Comparison of ENCODE assay signal across 25 mouse cellular contexts in the genomic region with DNA sequence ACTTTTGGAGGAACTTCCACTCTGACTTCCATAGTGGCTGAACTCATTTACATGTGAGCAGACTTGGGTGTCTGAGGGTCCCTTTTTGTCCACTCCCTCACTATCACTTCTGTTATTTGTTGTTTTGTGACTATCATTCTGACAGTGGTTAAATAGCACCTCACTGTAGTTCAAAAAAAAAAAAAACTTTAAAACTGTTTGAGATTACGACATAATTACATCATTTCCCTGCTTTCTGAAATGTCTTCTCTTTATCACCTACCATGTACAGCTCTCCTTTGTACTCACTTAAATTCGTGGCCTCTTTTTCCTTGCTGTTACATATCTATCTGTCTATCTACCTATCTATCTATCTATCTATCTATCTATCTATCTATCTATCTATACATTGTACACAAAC. TPM values are rescaled to one million over a fixed set of nuclear protein-coding genes. Genes with fewer than 3 reads are reported as not detected.
DNase-seq lines count a peak whose midpoint lies in the region; ATAC-seq and TF ChIP-seq lines count a peak whose summit lies in the region.
"Had no signal": no experiment of that assay in that cellular context is flagged by ENCODE, and none has a peak within 500 bp of the region (broad histone marks: within the 10 kb centered on the region; RNA-seq: fewer than 3 reads in every experiment).

No protein-coding gene starts in this region.

- no peak overlapping the region for H3K9ac ChIP-seq in midbrain, embryonic 11.5 days (ENCODE audit: low read length)
- no peak overlapping the region for H3K9ac ChIP-seq in midbrain, embryonic 16.5 days (ENCODE audit: low read depth, low read length)
- no peak overlapping the region for H3K9ac ChIP-seq in MEL (ENCODE audit: control insufficient read depth, low read depth, low read length, poor library complexity, severe bottlenecking)
- H3K9ac ChIP-seq: embryonic facial prominence, embryonic 12.5 days; forebrain, embryonic 13.5 days; forebrain, embryonic 15.5 days; forebrain, postnatal 0 days had no signal

- TF ChIP-seq POLR2A in MEL (IDR thresholded peaks at IDR 0.05; ENCODE audit: control insufficient read depth in 1 of 2, insufficient read depth in 1 of 2, low read depth in 1 of 2, low read length in 2 of 2, poor library complexity in 1 of 2), result no peak

- H3K9me3 ChIP-seq in midbrain, embryonic 11.5 days (ENCODE audit: control insufficient read depth, low read length), result no peaks in the 10 kb centered on the region
- no peaks in the 10 kb centered on the region for H3K9me3 ChIP-seq in midbrain, embryonic 16.5 days (replicated peaks; ENCODE audit: control insufficient read depth, low read length, poor library complexity, severe bottlenecking)
- no peaks in the 10 kb centered on the region for H3K9me3 ChIP-seq in MEL (replicated peaks; ENCODE audit: insufficient read depth, low read length)
- H3K9me3 ChIP-seq: embryonic facial prominence, embryonic 10.5 days; embryonic facial prominence, embryonic 12.5 days; forebrain, embryonic 13.5 days; forebrain, embryonic 15.5 days; G1E had no signal

- 86% methylated on average over 2 of the region's 2 CpGs for whole genome bisulfite sequencing in midbrain, embryonic 11.5 days
- WGBS in midbrain, embryonic 16.5 days, result 81% methylated on average over 2 of the region's 2 CpGs

- H3K27ac ChIP-seq in midbrain, embryonic 11.5 days (ENCODE audit: low read depth, low read length), result no peak overlapping the region
- H3K27ac ChIP-seq in midbrain, embryonic 16.5 days (ENCODE audit: low read length), result no peak overlapping the region
- peak overlapping the region; percentile 40; the same call in 1 of the 2 replicates for H3K27ac ChIP-seq in MEL (ENCODE audit: control insufficient read depth, low read depth, low read length)
- H3K27ac ChIP-seq: embryonic facial prominence, embryonic 10.5 days; embryonic facial prominence, embryonic 12.5 days; forebrain, embryonic 13.5 days; forebrain, embryonic 15.5 days had no signal

- no peaks in the 10 kb centered on the region for H3K36me3 ChIP-seq in midbrain, embryonic 11.5 days (ENCODE audit: control insufficient read depth, insufficient read depth, low read length)
- H3K36me3 ChIP-seq in midbrain, embryonic 16.5 days (ENCODE audit: control insufficient read depth, insufficient read depth, low read length), result no peaks in the 10 kb centered on the region
- peaks cover 0 to 2% of the 10 kb centered on the region in 2 experiments; a peak in 1 of 4 replicates for H3K36me3 ChIP-seq in MEL (ENCODE audit: control insufficient read depth in 1 of 2, insufficient read depth in 2 of 2, low read length in 2 of 2)
- H3K36me3 ChIP-seq: embryonic facial prominence, embryonic 10.5 days; embryonic facial prominence, embryonic 12.5 days; forebrain, embryonic 15.5 days; G1E had no signal

- H3K79me2 ChIP-seq in MEL (ENCODE audit: control insufficient read depth, insufficient read depth, low read length, poor library complexity), result no peaks in the 10 kb centered on the region

- H3K4me3 ChIP-seq in midbrain, embryonic 11.5 days (ENCODE audit: low read depth, low read length), result no peak overlapping the region
- no peak overlapping the region for H3K4me3 ChIP-seq in midbrain, embryonic 16.5 days (ENCODE audit: low read depth, low read length)
- no peak overlapping the region for H3K4me3 ChIP-seq in MEL (ENCODE audit: control insufficient read depth in 1 of 2, insufficient read depth in 1 of 2, low read depth in 2 of 2, low read length in 2 of 2)
- H3K4me3 ChIP-seq: embryonic facial prominence, embryonic 10.5 days; embryonic facial prominence, embryonic 12.5 days; forebrain, embryonic 13.5 days; forebrain, embryonic 15.5 days had no signal

- TF ChIP-seq RAD21 in MEL (IDR thresholded peaks at IDR 0.05; ENCODE audit: low read depth, low read length), result no peak

- no peak for TF ChIP-seq CTCF in MEL (IDR thresholded peaks at IDR 0.05 in 2 of 3, conservative IDR thresholded peaks at IDR 0.05 in 1 of 3; ENCODE audit: control insufficient read depth in 1 of 3, insufficient read depth in 1 of 3, low read depth in 2 of 3, low read length in 3 of 3, poor library complexity in 1 of 3, severe bottlenecking in 1 of 3)

- H3K27me3 ChIP-seq in midbrain, embryonic 11.5 days (ENCODE audit: control insufficient read depth, insufficient read depth, low read length), result peaks cover 5% of the 10 kb centered on the region
- no peaks in the 10 kb centered on the region for H3K27me3 ChIP-seq in midbrain, embryonic 16.5 days (ENCODE audit: control insufficient read depth, insufficient read depth, low read depth, low read length)
- no peaks in the 10 kb centered on the region for H3K27me3 ChIP-seq in MEL (ENCODE audit: control insufficient read depth in 1 of 2, insufficient read depth in 2 of 2, low read length in 2 of 2)
- H3K27me3 ChIP-seq: CH12.LX had no signal

- no peak overlapping the region for H3K4me2 ChIP-seq in midbrain, embryonic 11.5 days
- no peak overlapping the region for H3K4me2 ChIP-seq in midbrain, embryonic 16.5 days (ENCODE audit: low read length)
- H3K4me2 ChIP-seq: embryonic facial prominence, embryonic 12.5 days; forebrain, embryonic 13.5 days; forebrain, embryonic 15.5 days had no signal

- H3K4me1 ChIP-seq in midbrain, embryonic 11.5 days (ENCODE audit: control insufficient read depth, insufficient read depth, low read length), result no peaks in the 10 kb centered on the region
- no peaks in the 10 kb centered on the region for H3K4me1 ChIP-seq in midbrain, embryonic 16.5 days (ENCODE audit: control insufficient read depth, insufficient read depth, low read length)
- peaks cover 0 to 9% of the 10 kb centered on the region in 2 experiments; a peak in 1 of 4 replicates for H3K4me1 ChIP-seq in MEL (ENCODE audit: control insufficient read depth in 1 of 2, insufficient read depth in 2 of 2, low read length in 2 of 2)
- H3K4me1 ChIP-seq: embryonic facial prominence, embryonic 10.5 days; embryonic facial prominence, embryonic 12.5 days; forebrain, embryonic 13.5 days had no signal

- peak in 1 of 2 experiments; percentile 58; a peak in 1 of 4 replicates for TF ChIP-seq EP300 in MEL (IDR thresholded peaks at IDR 0.05; ENCODE audit: low read depth in 1 of 2, low read length in 2 of 2)

- no peak for ATAC-seq in midbrain, embryonic 11.5 days (ENCODE audit: low FRiP score)
- ATAC-seq in midbrain, embryonic 16.5 days, result no peak
- ATAC-seq in megakaryocyte progenitor cell, adult 5-6 weeks (replicated peaks; ENCODE audit: poor library complexity), result peak; percentile 17
- ATAC-seq: CD4-positive, CD25-positive, alpha-beta regulatory T cell, adult 4 months; forebrain, embryonic 13.5 days; forebrain, embryonic 15.5 days; forebrain, postnatal 0 days had no signal

- peak; percentile 56 for DNase-seq in midbrain, embryonic 11.5 days (ENCODE audit: low spot score, missing footprints)
- DNase-seq in MEL (ENCODE audit: low read depth, low spot score), result peak; percentile 19
- no peak for DNase-seq in ovary, adult 18-20 months (ENCODE audit: low spot score)
- no peak for DNase-seq in urinary bladder, postnatal 10 days (ENCODE audit: low spot score)
- DNase-seq: adrenal gland, adult 2 months; adrenal gland, postnatal 10 days; adrenal gland, postnatal 25 days; B cell, adult 2 months; cerebellum, adult 11 months; cerebellum, adult 18-20 months; cerebellum, adult 8-10 months; cerebellum, adult 9-11 months; cerebellum, postnatal 14 days; cerebellum, postnatal 36 days; forebrain, postnatal 0 days had no signal

TF ChIP-seq in MEL, 35 proteins besides CTCF, POLR2A, EP300 and RAD21:
- TF ChIP-seq ETS1 (IDR thresholded peaks at IDR 0.05; ENCODE audit: low read depth, low read length), result peak; percentile 23; the same call in 1 of the 2 replicates
- TF ChIP-seq TAL1 (IDR thresholded peaks at IDR 0.05; ENCODE audit: low read length), result no peak
- TF ChIP-seq ZNF384 (IDR thresholded peaks at IDR 0.05; ENCODE audit: low read depth, low read length), result peak; percentile 56

RNA-seq across cellular contexts. Expression of a gene that starts 2.6 kb away (rescaled TPM):
- 0.57 and 0.75 TPM in 2 replicates for polyA plus RNA-seq in midbrain, embryonic 11.5 days (2014; fragmentation: Nextera tagmentation; extraction: Ambion mirVana)
- polyA plus RNA-seq in midbrain, embryonic 16.5 days (2015; fragmentation: Nextera tagmentation; extraction: Ambion mirVana), result 2.2 and 3.2 TPM in 2 replicates
- not detected in 2 replicates for total RNA-seq in MEL (2012; rRNA removed)
- polyA plus RNA-seq in MEL (2012; ENCODE audit: insufficient read depth in 1 of 2, insufficient read length in 2 of 2, low read depth in 1 of 2, low replicate concordance in 2 of 2, missing spikeins in 1 of 2), result not detected
- 3.2 and 4.2 TPM in 2 replicates for total RNA-seq in megakaryocyte progenitor cell, adult 5-6 weeks (2015)
- 1.5 and 1.9 TPM in 2 replicates for total RNA-seq in megakaryocyte progenitor cell, adult 5-6 weeks (2017)
- total RNA-seq: adrenal gland, postnatal 4 days; CH12.LX had no signal

Comparison
In these comparisons a context has a peak if more than half of its experiments do, and no peak if none do; other contexts are left out.
1. DNase-seq: peak in midbrain, embryonic 11.5 days (single experiment) and MEL (single experiment); none in ovary, adult 18-20 months (single experiment) and urinary bladder, postnatal 10 days (single experiment).